In the genomic region with DNA sequence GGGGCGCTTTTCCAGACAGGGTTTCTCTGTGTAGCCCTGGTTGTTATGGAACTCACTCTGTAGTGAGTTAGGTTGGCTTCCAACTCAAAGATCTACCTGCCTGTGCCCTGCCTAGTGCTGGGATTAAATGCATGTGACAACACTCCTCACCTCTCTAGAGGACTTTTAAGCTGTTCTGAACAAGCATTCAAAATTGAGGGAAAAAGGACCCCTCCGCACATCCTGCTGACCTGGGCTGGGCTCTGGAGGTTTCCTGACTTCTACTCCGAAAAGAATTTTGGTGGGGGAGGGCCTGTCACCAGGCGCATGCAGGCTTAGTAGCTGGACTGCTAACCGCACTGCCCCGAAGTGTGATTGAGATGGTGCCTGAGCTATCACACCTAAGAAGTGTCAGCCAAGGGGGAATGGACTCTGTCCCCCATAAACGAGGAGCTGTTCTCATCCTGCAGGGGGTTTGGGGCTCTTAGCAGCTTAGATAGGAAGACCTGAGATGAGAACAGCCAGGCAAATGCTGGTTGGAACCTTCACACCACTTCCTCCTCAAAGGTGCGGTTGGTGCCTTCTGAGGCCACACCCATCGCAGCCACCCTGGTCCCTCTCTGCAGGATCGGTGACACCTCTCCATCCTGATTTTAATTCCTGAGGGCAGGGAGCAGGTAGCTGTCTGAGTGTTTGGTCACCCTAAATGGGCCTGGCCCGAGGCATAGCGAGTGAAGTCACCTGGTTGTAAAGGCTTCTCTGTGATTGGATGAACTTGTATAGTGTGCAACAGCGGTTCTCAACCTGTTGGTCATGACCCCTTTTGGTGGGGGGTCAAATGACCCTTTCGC, we compare ENCODE assay signal across 9 mouse cellular contexts. TPM values are rescaled to one million over a fixed set of nuclear protein-coding genes. Genes with fewer than 3 reads are reported as not detected.
DNase-seq lines count a peak whose midpoint lies in the region; ATAC-seq lines count a peak whose summit lies in the region.
"Had no signal": no experiment of that assay in that cellular context is flagged by ENCODE, and none has a peak within 500 bp of the region (broad histone marks: within the 10 kb centered on the region; RNA-seq: fewer than 3 reads in every experiment).

No protein-coding gene starts in this region.

- no peaks in the 10 kb centered on the region for H3K36me3 ChIP-seq in midbrain, embryonic 10.5 days
- no peaks in the 10 kb centered on the region for H3K36me3 ChIP-seq in midbrain, embryonic 15.5 days (replicated peaks)
- H3K36me3 ChIP-seq in liver, embryonic 16.5 days (ENCODE audit: control insufficient read depth, insufficient read depth) = no peaks in the 10 kb centered on the region

- no peak overlapping the region for H3K9ac ChIP-seq in midbrain, embryonic 15.5 days
- no peak overlapping the region for H3K9ac ChIP-seq in liver, embryonic 16.5 days (ENCODE audit: low read depth, low read length)

- 78% methylated on average over 14 of the region's 14 CpGs for WGBS in midbrain, embryonic 10.5 days
- WGBS in midbrain, embryonic 15.5 days = 79% methylated on average over 14 of the region's 14 CpGs
- 29% methylated on average over 14 of the region's 14 CpGs for WGBS in liver, embryonic 16.5 days (ENCODE audit: insufficient replicate concordance)

- no peaks in the 10 kb centered on the region for H3K9me3 ChIP-seq in midbrain, embryonic 10.5 days (replicated peaks)
- no peaks in the 10 kb centered on the region for H3K9me3 ChIP-seq in midbrain, embryonic 15.5 days
- H3K9me3 ChIP-seq in liver, embryonic 16.5 days (replicated peaks; ENCODE audit: control insufficient read depth, low read length) = no peaks in the 10 kb centered on the region

- peak; percentile 95 for DNase-seq in heart, adult 11 months
- DNase-seq in heart, postnatal 25 days (ENCODE audit: low spot score) = no peak
- DNase-seq in midbrain, embryonic 10.5 days (ENCODE audit: low spot score) = no peak
- DNase-seq in thymus, postnatal 4 days = peak; percentile 73
- DNase-seq in right cerebral cortex, postnatal 4 days = no peak
- no peak for DNase-seq in layer of hippocampus, adult 11-12 months (ENCODE audit: low spot score)
- DNase-seq: adrenal gland, postnatal 25 days had no signal

- intact Hi-C loops in heart, postnatal 25 days (cut with DNase I) = no loop called here

- peaks cover 40% of the 10 kb centered on the region for H3K4me1 ChIP-seq in midbrain, embryonic 10.5 days
- H3K4me1 ChIP-seq in midbrain, embryonic 15.5 days = peaks cover 13% of the 10 kb centered on the region; the same call in 1 of the 2 replicates
- peaks cover 40% of the 10 kb centered on the region for H3K4me1 ChIP-seq in liver, embryonic 16.5 days (ENCODE audit: control insufficient read depth, low read depth, low read length)

- no peak for ATAC-seq in midbrain, embryonic 15.5 days (replicated peaks)
- 0 out of 2 replicates have a peak, but pooled peaks have one; percentile 4 for ATAC-seq in liver, embryonic 16.5 days (ENCODE audit: low read depth)

- no peak overlapping the region for H3K4me2 ChIP-seq in midbrain, embryonic 15.5 days
- H3K4me2 ChIP-seq in liver, embryonic 16.5 days (ENCODE audit: low read depth, low read length) = peak overlapping the region; percentile 17; the same call in 1 of the 2 replicates

- no peak overlapping the region for H3K4me3 ChIP-seq in midbrain, embryonic 10.5 days
- no peak overlapping the region for H3K4me3 ChIP-seq in midbrain, embryonic 15.5 days
- no peak overlapping the region for H3K4me3 ChIP-seq in liver, embryonic 16.5 days (ENCODE audit: low read depth, low read length)

- peak overlapping the region; percentile 42; the same call in 1 of the 2 replicates for H3K27ac ChIP-seq in midbrain, embryonic 10.5 days (replicated peaks)
- H3K27ac ChIP-seq in midbrain, embryonic 15.5 days = no peak overlapping the region
- 0 out of 2 replicates have a peak overlapping the region, but pooled peaks have one; percentile 15 for H3K27ac ChIP-seq in liver, embryonic 16.5 days (ENCODE audit: low read length)

- H3K27me3 ChIP-seq in midbrain, embryonic 10.5 days (ENCODE audit: low read depth, poor library complexity, severe bottlenecking) = no peaks in the 10 kb centered on the region
- no peaks in the 10 kb centered on the region for H3K27me3 ChIP-seq in midbrain, embryonic 15.5 days (replicated peaks)
- H3K27me3 ChIP-seq in liver, embryonic 16.5 days (ENCODE audit: control insufficient read depth, insufficient read depth, low read depth, low read length) = no peaks in the 10 kb centered on the region

RNA-seq across cellular contexts. Expression of gene Stk10, which starts 20.4 kb away (rescaled TPM):
- 10 to 100 TPM in 1 of 2 experiments, 1 to 10 TPM in 1; 9.8 to 11.0 TPM for total RNA-seq in heart, postnatal 25 days (2021)
- 1.5 and 2.1 TPM in 2 replicates for polyA plus RNA-seq in midbrain, embryonic 10.5 days (2016; fragmentation: Nextera tagmentation; extraction: Ambion mirVana)
- 2.0 and 2.3 TPM in 2 replicates for polyA plus RNA-seq in midbrain, embryonic 15.5 days (2015; fragmentation: Nextera tagmentation; extraction: Ambion mirVana)
- polyA plus RNA-seq in liver, embryonic 16.5 days (2015; fragmentation: Nextera tagmentation; extraction: Ambion mirVana) = 3.6 and 4.8 TPM in 2 replicates

RNA-seq across cellular contexts. Expression of gene Efcab9, which starts 21.6 kb away (rescaled TPM):
- under 1 TPM in 1 of 2 experiments, not detected in 1; 0.61 TPM for total RNA-seq in heart, postnatal 25 days (2021)
- polyA plus RNA-seq in midbrain, embryonic 10.5 days (2016; fragmentation: Nextera tagmentation; extraction: Ambion mirVana) = 0.32 TPM in 1 of 2 replicates, not detected in the other
- 0.46 TPM in 1 of 2 replicates, not detected in the other for polyA plus RNA-seq in midbrain, embryonic 15.5 days (2015; fragmentation: Nextera tagmentation; extraction: Ambion mirVana)
- 0.13 and 0.34 TPM in 2 replicates for polyA plus RNA-seq in liver, embryonic 16.5 days (2015; fragmentation: Nextera tagmentation; extraction: Ambion mirVana)

Comparison
In these comparisons a context has a peak if more than half of its experiments do, and no peak if none do; other contexts are left out.
1. DNase-seq: peak in heart, adult 11 months (single experiment) and thymus, postnatal 4 days (single experiment); none in heart, postnatal 25 days (single experiment), midbrain, embryonic 10.5 days (single experiment), right cerebral cortex, postnatal 4 days (single experiment) and layer of hippocampus, adult 11-12 months (single experiment).